Mouse (Mus musculus) liver, embryonic 16.5 days (tissue): ENCODE results near the gene Nsun6. TPM values are rescaled to one million over a fixed set of nuclear protein-coding genes. Genes with fewer than 3 reads are reported as not detected.

Experiments used
- ATAC-seq: fragments of 200-750 bp; cut with Nextera tagmentation; 2 replicates; pipeline ENCODE4 v1.8.0; 2017; ENCODE audit warnings: low read depth, mild to moderate bottlenecking, moderate number of reproducible peaks, moderate library complexity
- H3K27ac ChIP-seq: fragments of 300-500 bp; sonication (generic); 2 replicates; pipeline ENCODE4 v1.5.1; 2014; ENCODE audit warnings: mild to moderate bottlenecking, low read length
- H3K27me3 ChIP-seq: fragments of 300-500 bp; sonication (generic); 2 replicates; pipeline ENCODE4 v1.6.1; 2014; ENCODE audit warnings: low read depth, low read length, mixed read lengths; ENCODE audit not compliant: control insufficient read depth, insufficient read depth
- H3K36me3 ChIP-seq: fragments of 300-500 bp; sonication (generic); 2 replicates; pipeline ENCODE4 v1.6.1; 2014; ENCODE audit warnings: mild to moderate bottlenecking; ENCODE audit not compliant: control insufficient read depth, insufficient read depth
- H3K4me1 ChIP-seq: fragments of 300-500 bp; sonication (generic); 2 replicates; pipeline ENCODE4 v1.6.1; 2014; ENCODE audit warnings: low read depth, low read length, mixed read lengths; ENCODE audit not compliant: control insufficient read depth
- H3K4me2 ChIP-seq: fragments of 300-500 bp; sonication (generic); 2 replicates; pipeline ENCODE4 v1.6.1; 2014; ENCODE audit warnings: low read depth, low read length, mixed read lengths
- H3K4me3 ChIP-seq: fragments of 300-500 bp; sonication (generic); 2 replicates; pipeline ENCODE4 v1.5.1; 2014; ENCODE audit warnings: low read depth, mild to moderate bottlenecking, low read length
- H3K9ac ChIP-seq: fragments of 300-500 bp; sonication (generic); 2 replicates; pipeline ENCODE4 v1.6.1; 2014; ENCODE audit warnings: low read depth, low read length
- H3K9me3 ChIP-seq: fragments of 300-500 bp; sonication (generic); replicated peaks from 2 replicates; pipeline ENCODE4 v1.6.1; 2016; ENCODE audit warnings: low read length; ENCODE audit not compliant: control insufficient read depth
- WGBS: fragments of 180-500 bp; shearing (Covaris S2); extraction: QIAGEN DNeasy Blood & Tissue Kit; methylation state at CpG from one replicate; pipeline ENCODE4 v1.1.7; 2014; ENCODE audit not compliant: insufficient replicate concordance; 5-methylcytosine and 5-hydroxymethylcytosine counted together
- polyA plus RNA-seq: library from polyadenylated mRNA; unstranded; fragments of >200 nt; fragmentation: Nextera tagmentation; extraction: Ambion mirVana; gene quantifications from 2 replicates; pipeline ENCODE4 v1.2.1, GENCODE M21; 2015

The Nsun6 gene
- polyA plus RNA-seq, 1 experiment from 2014 or later: 3.7 TPM

DNA sequence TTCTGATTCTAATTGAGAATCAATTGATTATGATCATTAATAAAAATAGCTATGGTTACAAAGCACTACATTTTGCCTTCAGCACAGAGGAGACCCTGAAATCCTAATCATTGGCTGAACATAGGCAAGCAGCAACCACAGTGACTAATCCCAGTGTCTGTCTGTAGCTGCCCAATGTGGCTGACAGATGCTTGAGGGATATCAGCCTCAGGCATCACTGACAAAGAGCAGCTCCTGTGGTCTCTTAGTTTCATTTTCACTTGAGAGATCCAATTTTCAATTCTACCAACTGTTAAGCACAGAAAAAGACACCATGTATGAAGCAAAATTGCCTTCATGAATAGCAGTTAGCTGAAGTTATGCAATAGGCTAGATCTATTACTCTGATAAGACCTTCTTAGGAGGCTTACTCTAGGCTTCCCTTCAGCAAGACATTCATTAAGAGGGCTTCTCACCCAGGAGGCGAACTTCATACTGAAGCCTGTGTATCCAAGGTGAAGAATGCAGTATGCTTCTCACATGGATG, 93.8 kb downstream of the Nsun6 start:
- no peak overlapping the region for H3K4me3 ChIP-seq
- H3K9ac ChIP-seq: no peak overlapping the region
- no peaks in the 10 kb centered on the region for H3K27me3 ChIP-seq
- H3K4me1 ChIP-seq: no peaks in the 10 kb centered on the region
- no peaks in the 10 kb centered on the region for H3K36me3 ChIP-seq
- 61% methylated on average over 1 of the region's 1 CpGs for WGBS
- no peaks in the 10 kb centered on the region for H3K9me3 ChIP-seq
- no peak for ATAC-seq
- no peak overlapping the region for H3K27ac ChIP-seq
- H3K4me2 ChIP-seq: no peak overlapping the region

DNA sequence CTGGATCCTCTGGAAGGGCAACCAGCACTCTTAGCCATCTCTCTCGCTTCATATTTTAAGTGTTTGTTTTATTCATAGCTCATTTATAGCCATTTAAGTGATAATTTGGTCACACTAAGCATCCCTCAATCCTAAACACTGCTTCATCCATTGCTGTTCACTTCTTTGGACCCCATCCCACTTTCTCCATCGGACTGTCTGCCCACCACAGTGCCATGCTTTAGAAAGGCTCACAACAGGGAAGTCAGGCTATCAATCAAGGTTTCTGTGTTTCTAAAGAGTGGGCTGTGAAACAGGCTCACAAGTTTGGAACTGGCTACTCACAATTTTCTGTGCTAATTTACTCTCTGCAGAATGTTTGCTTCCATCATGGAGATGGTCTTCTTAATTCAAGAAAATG, 101.8 kb downstream of the Nsun6 start:
- Histone ChIP-seq H3K9me3 (no peaks in the 10 kb centered on the region), H3K9ac (no peak overlapping the region), H3K27me3 (no peaks in the 10 kb centered on the region), H3K4me1 (no peaks in the 10 kb centered on the region), H3K36me3 (no peaks in the 10 kb centered on the region), H3K27ac (no peak overlapping the region), H3K4me3 (no peak overlapping the region), H3K4me2 (no peak overlapping the region)
- 47% methylated on average over 2 of the region's 2 CpGs for WGBS
- no peak for ATAC-seq

Other genes with a start within 250 kb of the Nsun6 start
- gene Arl5b, start 5.7 kb downstream of the Nsun6 start, polyA plus RNA-seq: 5.6 and 6.5 TPM in 2 replicates